Mouse (Mus musculus) spleen, adult 2 months (tissue): ENCODE measurements around the gene Lsp1. TPM values are rescaled to one million over a fixed set of nuclear protein-coding genes. Genes with fewer than 3 reads are reported as not detected.

ENCODE experiments used
- DNase-seq, 2 experiments: peaks; one replicate each; pipeline versions ENCODE4 v3.0.0 to v3.0.0-alpha.2; 2012 to 2021; ENCODE audit warnings: low spot score in 2 of 2, low read depth in 1 of 2
- H3K27ac ChIP-seq: fragments of 200-500 bp; 2 replicates; pipeline ENCODE4 v1.5.1; 2012; ENCODE audit warnings: low read length, inconsistent platforms; ENCODE audit not compliant: insufficient read depth
- H3K27me3 ChIP-seq: fragments of 200-500 bp; 2 replicates; pipeline ENCODE4 v1.6.1; 2012; ENCODE audit warnings: mild to moderate bottlenecking, moderate library complexity, low read length, inconsistent platforms; ENCODE audit not compliant: control insufficient read depth, insufficient read depth
- H3K36me3 ChIP-seq: fragments of 200-500 bp; 2 replicates; pipeline ENCODE4 v1.6.1; 2012; ENCODE audit warnings: mild to moderate bottlenecking, low read length, inconsistent platforms; ENCODE audit not compliant: control insufficient read depth, insufficient read depth
- H3K4me1 ChIP-seq: fragments of 200-500 bp; 2 replicates; pipeline ENCODE4 v1.6.1; 2011; ENCODE audit warnings: inconsistent platforms; ENCODE audit not compliant: control insufficient read depth, insufficient read depth, insufficient read length
- H3K4me3 ChIP-seq: fragments of 200-500 bp; 2 replicates; pipeline ENCODE4 v1.5.1; 2011; ENCODE audit warnings: mild to moderate bottlenecking, inconsistent platforms; ENCODE audit not compliant: insufficient read depth, insufficient read length; ENCODE audit errors: extremely low read depth
- CTCF ChIP-seq: fragments of 200-500 bp; IDR thresholded peaks from 2 replicates; pipeline ENCODE4 v1.5.1; 2011; ENCODE audit warnings: mild to moderate bottlenecking, inconsistent platforms; ENCODE audit not compliant: insufficient read depth, insufficient read length, insufficient replicate concordance; ENCODE audit errors: extremely low read depth
- POLR2A ChIP-seq: fragments of 200-500 bp; IDR thresholded peaks from 2 replicates; pipeline ENCODE4 v1.6.1; 2011; ENCODE audit warnings: low read depth, low read length, inconsistent platforms
- WGBS: fragments of 180-500 bp; shearing (Covaris S2); methylation state at CpG from one replicate; pipeline ENCODE4 v1.1.7; 2018; 5-methylcytosine and 5-hydroxymethylcytosine counted together
- polyA plus RNA-seq: library from polyadenylated mRNA; depleted of rRNA; stranded (reverse); fragments of >200 nt; gene quantifications from 2 replicates; pipeline ENCODE4 v1.2.3, GENCODE M21; 2012

Gene Lsp1
- polyA plus RNA-seq, 1 experiment: 368 TPM

DNA sequence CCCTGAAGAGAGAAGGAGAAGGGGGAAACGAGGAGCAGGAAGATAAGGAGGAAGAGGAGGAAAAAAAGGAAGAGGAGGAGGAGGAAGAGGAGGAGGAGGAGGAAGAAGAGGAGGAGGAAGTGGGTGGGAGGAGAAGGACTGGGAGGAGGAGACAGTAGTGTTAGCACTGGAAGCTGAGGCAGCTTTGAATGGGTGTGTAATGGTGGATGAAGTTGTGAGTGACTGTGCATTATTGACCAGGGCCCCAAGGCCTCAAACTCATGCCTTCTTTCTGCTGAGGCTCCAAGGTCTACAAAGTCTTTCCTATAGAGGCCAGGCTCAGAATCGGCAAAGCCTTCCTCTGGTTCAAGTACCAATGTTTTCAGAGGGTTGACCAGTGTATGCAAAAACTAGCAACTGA is 38.8 kb upstream of the Lsp1 start:
- no peak for TF ChIP-seq POLR2A
- TF ChIP-seq CTCF: no peak
- Histone ChIP-seq H3K4me1 (peaks cover 3% of the 10 kb centered on the region; the same call in 1 of the 2 replicates), H3K4me3 (no peak overlapping the region), H3K27ac (no peak overlapping the region), H3K36me3 (no peaks in the 10 kb centered on the region), H3K27me3 (no peaks in the 10 kb centered on the region)
- 51% methylated on average over 2 of the region's 2 CpGs for WGBS
- no peak for DNase-seq

DNA sequence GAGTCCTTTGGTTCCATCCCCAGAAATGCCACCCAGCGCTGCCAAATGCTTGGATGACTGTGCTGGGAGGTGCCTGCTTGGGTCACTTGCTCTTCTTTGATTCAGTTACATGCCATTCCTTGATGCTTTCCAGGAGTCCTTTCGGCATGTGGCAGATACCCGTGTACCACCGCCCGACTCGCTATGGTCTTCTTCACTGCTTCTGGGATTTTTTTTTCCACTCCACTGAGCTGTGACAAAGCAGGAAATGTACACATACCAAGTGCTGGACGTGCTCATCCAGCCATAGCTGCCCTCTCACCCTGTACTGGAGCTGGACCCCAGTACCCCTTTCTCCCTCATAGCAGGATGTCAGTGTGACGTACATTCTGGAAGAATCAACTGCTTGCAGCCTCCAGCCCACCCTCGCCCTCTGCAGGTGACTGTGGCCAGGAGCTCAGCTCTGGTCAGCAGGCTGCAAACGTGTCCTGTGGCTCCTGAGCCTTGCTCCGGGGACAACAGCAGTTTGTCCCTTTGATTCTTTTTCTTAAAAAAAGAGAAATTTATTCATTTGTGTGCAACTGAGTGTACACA is 34.9 kb upstream of the Lsp1 start:
- TF ChIP-seq POLR2A (no peak), CTCF (no peak)
- Histone ChIP-seq H3K4me3 (no peak overlapping the region), H3K27me3 (no peaks in the 10 kb centered on the region), H3K36me3 (no peaks in the 10 kb centered on the region), H3K27ac (no peak overlapping the region), H3K4me1 (peaks cover 3% of the 10 kb centered on the region; the same call in 1 of the 2 replicates)
- 58% methylated on average over 11 of the region's 11 CpGs for WGBS
- DNase-seq: no peak

DNA sequence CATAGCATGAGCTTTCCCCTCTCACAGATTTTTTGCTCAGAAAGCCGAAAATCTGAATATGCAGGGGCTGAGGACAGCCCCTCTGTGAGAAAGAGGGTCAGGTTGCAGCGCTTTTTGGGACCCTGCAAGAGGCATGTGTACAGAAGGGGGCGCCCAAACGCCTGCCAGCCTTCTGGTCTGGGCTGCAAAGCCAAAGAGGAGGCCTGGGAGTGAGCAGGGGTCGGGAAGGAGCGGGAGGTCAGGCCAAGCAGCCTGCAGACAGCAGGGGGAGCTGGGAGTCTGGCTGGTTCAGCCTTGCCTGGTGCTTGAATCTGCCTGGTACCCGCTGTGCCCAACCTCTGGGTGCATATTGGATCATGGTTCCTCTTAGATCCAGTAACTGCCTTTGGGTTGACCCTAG is 32.4 kb upstream of the Lsp1 start:
- Histone ChIP-seq H3K4me1 (no peaks in the 10 kb centered on the region), H3K36me3 (no peaks in the 10 kb centered on the region), H3K27me3 (no peaks in the 10 kb centered on the region), H3K27ac (no peak overlapping the region), H3K4me3 (no peak overlapping the region)
- TF ChIP-seq CTCF (peak; percentile 19; the same call in 1 of the 2 replicates), POLR2A (no peak)
- WGBS: 49% methylated on average over 7 of the region's 7 CpGs
- DNase-seq: no peak

DNA sequence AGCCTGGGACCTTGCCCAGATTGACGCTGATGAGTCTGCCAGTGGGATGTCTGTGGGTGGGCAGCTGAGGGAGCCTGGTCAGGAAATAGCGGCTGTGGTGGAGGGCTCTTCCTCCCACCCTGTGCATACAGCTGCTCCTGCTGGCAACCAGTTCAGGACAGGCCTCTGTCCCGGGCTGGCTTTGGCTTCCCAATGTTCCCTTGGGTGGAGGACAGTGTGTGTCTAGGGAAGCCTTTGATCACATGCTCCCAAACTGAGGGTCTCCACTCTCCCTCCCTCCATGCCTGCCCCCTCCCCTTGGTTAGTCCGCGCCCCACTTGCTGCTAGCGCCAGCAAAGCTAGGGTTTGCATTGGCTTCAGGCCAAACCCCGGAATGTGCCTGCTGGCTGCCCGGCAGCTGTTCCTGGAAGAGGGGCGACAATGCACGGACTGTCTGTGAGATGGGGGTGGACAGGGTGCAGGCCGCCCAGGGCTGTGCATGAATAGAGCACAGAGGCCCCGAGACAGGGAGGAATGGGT is 30.4 kb upstream of the Lsp1 start:
- 47% methylated on average over 12 of the region's 12 CpGs for WGBS
- H3K27me3 ChIP-seq: no peaks in the 10 kb centered on the region
- no peak overlapping the region for H3K27ac ChIP-seq

DNA sequence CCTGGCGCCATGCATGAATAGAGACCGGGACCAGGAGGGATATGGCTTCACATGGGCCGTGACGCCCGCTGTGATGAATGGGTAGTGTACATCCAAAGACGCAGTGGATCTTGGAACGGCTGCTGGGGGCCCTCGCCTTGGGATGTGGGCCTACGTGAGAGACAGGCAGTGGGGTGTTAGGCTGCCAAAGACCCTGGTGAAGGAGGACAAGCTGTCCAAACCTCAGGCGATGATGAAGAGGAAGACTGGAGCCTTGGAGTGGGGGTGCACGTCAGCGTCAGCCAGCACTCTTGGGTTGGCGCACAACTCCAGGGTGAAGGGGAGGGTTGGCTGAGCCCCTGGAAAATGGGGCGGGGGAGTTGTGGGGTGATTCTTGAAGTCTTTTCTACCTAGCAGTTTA is 29.5 kb upstream of the Lsp1 start:
- Histone ChIP-seq H3K27ac (no peak overlapping the region), H3K36me3 (no peaks in the 10 kb centered on the region), H3K27me3 (no peaks in the 10 kb centered on the region), H3K4me3 (no peak overlapping the region), H3K4me1 (no peaks in the 10 kb centered on the region)
- TF ChIP-seq POLR2A: no peak
- DNase-seq: no peak
- WGBS: 96% methylated on average over 14 of the region's 14 CpGs

More for the DNA sequence above, 30.4 kb upstream of the Lsp1 start:
- Histone ChIP-seq H3K36me3 (no peaks in the 10 kb centered on the region), H3K4me3 (no peak overlapping the region), H3K4me1 (no peaks in the 10 kb centered on the region)
- DNase-seq: no peak
- no peak for TF ChIP-seq POLR2A
- TF ChIP-seq CTCF: no peak

DNA sequence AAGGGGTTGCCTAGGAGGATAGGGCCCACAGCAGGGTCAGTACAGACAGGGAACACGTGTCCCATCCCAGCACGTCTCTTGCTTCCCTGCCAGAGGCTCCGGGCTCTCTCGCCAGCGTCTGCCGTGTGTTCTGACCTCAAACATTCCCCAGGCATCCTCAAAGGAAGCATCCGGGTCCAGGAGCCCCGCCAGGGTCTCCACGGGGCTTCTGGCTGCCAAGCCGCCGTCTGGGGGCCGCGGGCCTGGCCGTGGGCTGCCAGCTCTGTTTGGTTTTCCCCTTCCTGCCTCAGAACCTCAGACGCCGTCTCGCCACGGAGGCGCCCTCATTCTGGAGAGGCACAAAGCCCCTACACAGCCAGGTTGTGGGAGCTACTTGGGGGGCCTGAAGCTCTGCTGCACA is 27.0 kb upstream of the Lsp1 start:
- no peaks in the 10 kb centered on the region for H3K27me3 ChIP-seq

DNA sequence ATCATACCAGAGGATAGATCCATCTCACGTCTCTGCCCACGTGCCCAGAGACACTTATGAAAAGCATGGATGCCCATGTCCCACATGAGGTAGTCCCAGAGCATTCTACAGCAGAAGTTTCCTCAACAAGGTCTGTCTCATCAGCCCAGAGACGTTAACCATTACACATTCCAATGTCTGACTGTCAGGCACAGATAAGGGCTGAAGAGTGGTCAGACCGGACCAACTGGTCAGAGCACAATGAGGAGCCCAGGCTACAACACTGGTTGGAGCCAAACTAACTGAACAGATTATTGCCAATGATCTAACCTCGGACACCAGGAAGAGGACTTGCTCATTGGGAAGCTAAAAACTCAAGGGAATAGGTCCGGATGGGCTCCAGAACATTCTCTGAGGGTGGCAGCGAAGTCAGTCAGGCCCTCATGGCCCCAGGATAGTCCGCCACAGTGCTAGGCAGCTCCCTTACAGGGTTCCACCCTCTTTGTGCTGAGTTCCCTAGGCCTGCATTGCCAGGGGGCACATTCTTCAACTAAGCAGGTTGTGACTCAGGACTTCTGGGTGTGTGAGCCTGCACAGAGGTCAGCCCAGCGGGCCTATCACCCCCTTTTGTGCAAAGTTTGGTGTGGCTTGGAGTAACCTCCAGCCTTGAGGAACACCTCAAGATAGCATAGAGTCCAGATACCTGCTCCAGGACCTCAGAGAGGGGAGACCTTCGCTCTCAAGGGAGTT is 26.3 kb upstream of the Lsp1 start, which contains the start of gene Syt8:
Gene Syt8, plus strand, starts transcription at position 714 of the 729 bp plus-strand sequence.
- TF ChIP-seq POLR2A: no peak
- no peak for DNase-seq
- Histone ChIP-seq H3K27ac (no peak within 1 kb of the TSS), H3K36me3 (no peaks in the 10 kb centered on the region), H3K27me3 (no peaks in the 10 kb centered on the region), H3K4me3 (no peak within 1 kb of the TSS), H3K4me1 (no peaks in the 10 kb centered on the region)
- WGBS: 84% methylated on average over 10 of the region's 10 CpGs

More for the DNA sequence above, 27.0 kb upstream of the Lsp1 start:
- Histone ChIP-seq H3K36me3 (no peaks in the 10 kb centered on the region), H3K4me1 (no peaks in the 10 kb centered on the region), H3K4me3 (no peak overlapping the region), H3K27ac (no peak overlapping the region)
- WGBS: 13% methylated on average over 19 of the region's 19 CpGs
- no peak for TF ChIP-seq POLR2A
- TF ChIP-seq CTCF: no peak
- no peak for DNase-seq
